Mouse (Mus musculus): ENCODE data around the gene Abcb9. TPM values are rescaled to one million over a fixed set of nuclear protein-coding genes. Genes with fewer than 3 reads are reported as not detected.
"Not testable (repeated sequence)": the region's sequence is repeated elsewhere in the genome, so short reads cannot be mapped to it uniquely, and the experiment has no call there.

The Abcb9 gene
- polyA plus RNA-seq, 1 experiment from 2014 or later = 1.3 TPM

- 78% methylated on average over 13 of the region's 13 CpGs for WGBS
- H3K4me2 ChIP-seq (replicated peaks) = no peak overlapping the region
- H3K27ac ChIP-seq = no peak overlapping the region
- no peaks in the 10 kb centered on the region for H3K27me3 ChIP-seq
- ATAC-seq (ENCODE audit: insufficient number of reproducible peaks, insufficient read depth, low FRiP score, low TSS enrichment) = no peak
- peaks cover 19% of the 10 kb centered on the region; the same call in 1 of the 2 replicates for H3K4me1 ChIP-seq
- no peaks in the 10 kb centered on the region for H3K9me3 ChIP-seq
- no peaks in the 10 kb centered on the region for H3K36me3 ChIP-seq
- H3K4me3 ChIP-seq = no peak overlapping the region
- H3K9ac ChIP-seq = no peak overlapping the region
Observed at GRCm38 (mm10) chr5:124077241-124077640, 18.4 kb downstream of the Abcb9 start.

- Histone ChIP-seq H3K9ac (no peak overlapping the region), H3K4me2 (replicated peaks) (no peak overlapping the region), H3K36me3 (no peaks in the 10 kb centered on the region), H3K27ac (no peak overlapping the region), H3K4me1 (peaks cover 23% of the 10 kb centered on the region; the same call in 1 of the 2 replicates), H3K9me3 (no peaks in the 10 kb centered on the region), H3K4me3 (no peak overlapping the region), H3K27me3 (no peaks in the 10 kb centered on the region)
- no peak for ATAC-seq (ENCODE audit: insufficient number of reproducible peaks, insufficient read depth, low FRiP score, low TSS enrichment)
- 53% methylated on average over 9 of the region's 9 CpGs for WGBS
Observed at GRCm38 (mm10) chr5:124076559-124076958, 19.0 kb downstream of the Abcb9 start.

GRCm38 (mm10) chr5:124075716-124076115 is 19.9 kb downstream of the Abcb9 start:
- no peak overlapping the region for H3K9ac ChIP-seq

GRCm38 (mm10) chr5:124074845-124075307 is 20.7 kb downstream of the Abcb9 start:
- ATAC-seq (ENCODE audit: insufficient number of reproducible peaks, insufficient read depth, low FRiP score, low TSS enrichment) = no peak
- WGBS = 49% methylated on average over 10 of the region's 10 CpGs
- H3K9me3 ChIP-seq = no peaks in the 10 kb centered on the region
- H3K9ac ChIP-seq = no peak overlapping the region
- H3K36me3 ChIP-seq = no peaks in the 10 kb centered on the region
- H3K27ac ChIP-seq = peak overlapping the region; percentile 26; the same call in 1 of the 2 replicates
- no peak overlapping the region for H3K4me2 ChIP-seq (replicated peaks)
- no peaks in the 10 kb centered on the region for H3K27me3 ChIP-seq
- H3K4me1 ChIP-seq = peaks cover 24% of the 10 kb centered on the region; the same call in 1 of the 2 replicates
- no peak overlapping the region for H3K4me3 ChIP-seq

More at GRCm38 (mm10) chr5:124075716-124076115, 19.9 kb downstream of the Abcb9 start:
- Histone ChIP-seq H3K4me2 (replicated peaks) (no peak overlapping the region), H3K36me3 (no peaks in the 10 kb centered on the region), H3K4me3 (no peak overlapping the region), H3K27ac (peak overlapping the region; percentile 26; the same call in 1 of the 2 replicates), H3K4me1 (peaks cover 24% of the 10 kb centered on the region; the same call in 1 of the 2 replicates), H3K27me3 (no peaks in the 10 kb centered on the region), H3K9me3 (no peaks in the 10 kb centered on the region)
- WGBS = 70% methylated on average over 9 of the region's 9 CpGs
- no peak for ATAC-seq (ENCODE audit: insufficient number of reproducible peaks, insufficient read depth, low FRiP score, low TSS enrichment)

- Histone ChIP-seq H3K9ac (no peak overlapping the region), H3K9me3 (no peaks in the 10 kb centered on the region), H3K4me2 (replicated peaks) (no peak overlapping the region), H3K27ac (no peak overlapping the region), H3K4me3 (no peak overlapping the region), H3K4me1 (peaks cover 24% of the 10 kb centered on the region; the same call in 1 of the 2 replicates), H3K27me3 (no peaks in the 10 kb centered on the region), H3K36me3 (no peaks in the 10 kb centered on the region)
- 30% methylated on average over 9 of the region's 9 CpGs for WGBS
- ATAC-seq (ENCODE audit: insufficient number of reproducible peaks, insufficient read depth, low FRiP score, low TSS enrichment) = peak; percentile 16; the same call in 1 of the 2 replicates
Observed at GRCm38 (mm10) chr5:124073682-124074081, 21.9 kb downstream of the Abcb9 start.

DNA sequence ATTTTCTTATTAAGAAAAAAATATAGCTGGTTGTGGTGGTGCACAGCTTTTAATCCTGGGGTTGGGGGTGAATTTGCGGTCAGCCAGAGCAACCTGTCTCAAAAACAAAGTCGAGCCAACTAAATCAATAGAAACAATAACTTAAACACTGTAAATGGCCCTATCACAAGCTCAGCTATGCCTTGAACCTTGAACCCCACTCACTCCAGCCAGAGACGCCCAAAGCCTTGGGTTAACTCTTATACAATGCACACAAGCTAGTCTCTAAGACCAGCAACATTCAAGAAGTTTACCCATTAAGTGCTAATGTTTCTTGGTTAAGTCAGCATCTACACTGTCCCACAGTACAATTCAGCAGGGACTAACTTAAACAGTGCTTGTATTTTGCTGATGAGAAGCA is 25.9 kb downstream of the Abcb9 start:
- no peaks in the 10 kb centered on the region for H3K36me3 ChIP-seq
- H3K27ac ChIP-seq = no peak overlapping the region
- peaks cover 11% of the 10 kb centered on the region; the same call in 1 of the 2 replicates for H3K4me1 ChIP-seq
- H3K9ac ChIP-seq = no peak overlapping the region
- no peaks in the 10 kb centered on the region for H3K9me3 ChIP-seq
- 81% methylated on average over 3 of the region's 3 CpGs for WGBS
- no peak for ATAC-seq (ENCODE audit: insufficient number of reproducible peaks, insufficient read depth, low FRiP score, low TSS enrichment)
- H3K4me2 ChIP-seq (replicated peaks) = no peak overlapping the region
- H3K27me3 ChIP-seq = no peaks in the 10 kb centered on the region
- no peak overlapping the region for H3K4me3 ChIP-seq

DNA sequence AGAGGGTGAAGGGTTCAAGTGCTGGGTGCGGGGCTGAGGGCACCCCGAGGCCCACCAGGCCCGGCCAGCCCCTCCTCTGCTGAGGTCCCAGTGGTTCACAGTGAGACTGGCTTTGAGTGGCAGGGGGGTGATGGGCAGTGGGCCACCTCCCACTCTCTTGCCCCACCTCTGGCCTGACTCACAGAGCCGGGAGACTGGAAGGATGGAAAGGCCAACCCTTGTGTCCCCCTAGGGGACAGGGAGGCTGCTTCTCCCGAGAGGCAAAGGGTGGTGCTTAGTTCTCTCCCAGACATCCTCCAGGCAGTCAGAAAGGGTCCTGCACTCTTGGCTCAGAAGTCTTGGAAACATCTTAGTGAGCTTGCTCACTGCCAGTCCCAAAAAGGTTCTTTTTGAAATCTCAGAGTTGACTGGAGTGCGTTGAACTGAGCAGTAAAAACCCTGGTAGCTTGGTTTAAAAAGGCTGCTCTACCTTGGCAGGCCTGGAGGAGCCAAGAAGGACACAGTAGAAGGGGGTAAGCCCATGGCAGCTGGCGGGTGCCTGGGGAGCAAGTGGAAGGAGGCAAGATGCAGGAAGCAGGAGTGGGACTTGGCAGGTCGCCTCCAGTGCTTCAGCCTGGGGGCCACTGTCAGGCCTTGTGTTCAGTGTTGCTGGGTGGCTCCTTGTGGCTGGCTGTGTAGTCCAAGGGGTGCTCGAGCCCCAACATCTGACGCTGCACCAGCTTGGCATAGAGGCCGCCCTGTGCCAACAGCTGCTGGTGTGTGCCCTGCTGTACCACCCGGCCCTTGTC is 33.4 kb downstream of the Abcb9 start:
- H3K4me3 ChIP-seq = no peak overlapping the region
- no peak overlapping the region for H3K4me2 ChIP-seq (replicated peaks)
- no peaks in the 10 kb centered on the region for H3K27me3 ChIP-seq
- H3K9ac ChIP-seq = no peak overlapping the region
- H3K36me3 ChIP-seq = no peaks in the 10 kb centered on the region
- no peaks in the 10 kb centered on the region for H3K4me1 ChIP-seq
- no peak overlapping the region for H3K27ac ChIP-seq
- H3K9me3 ChIP-seq = no peaks in the 10 kb centered on the region
- no peak for ATAC-seq (ENCODE audit: insufficient number of reproducible peaks, insufficient read depth, low FRiP score, low TSS enrichment)
- 67% methylated on average over 12 of the region's 12 CpGs for WGBS

DNA sequence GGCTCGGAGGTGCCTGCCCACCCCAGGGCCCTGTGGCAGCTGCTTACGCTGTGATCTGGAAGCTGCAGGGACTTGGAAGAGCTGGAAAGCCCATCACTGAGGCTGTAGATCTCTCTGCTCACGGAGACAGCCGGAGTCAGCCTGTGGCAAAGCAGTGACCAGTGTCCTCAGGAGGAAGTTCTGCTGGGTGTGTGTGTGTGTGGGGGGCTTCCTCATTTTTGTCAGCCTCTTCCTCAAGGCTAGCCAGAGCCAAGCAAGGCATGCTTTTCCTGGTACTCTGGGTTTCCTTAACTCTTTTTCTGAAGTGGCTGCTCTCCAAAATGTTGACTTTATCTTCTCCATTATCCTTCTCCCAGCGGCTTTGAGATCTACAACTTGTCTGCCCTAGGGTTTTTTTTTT is 35.9 kb downstream of the Abcb9 start:
- Histone ChIP-seq H3K27me3 (no peaks in the 10 kb centered on the region), H3K9me3 (no peaks in the 10 kb centered on the region), H3K27ac (no peak overlapping the region), H3K4me1 (no peaks in the 10 kb centered on the region), H3K9ac (no peak overlapping the region), H3K36me3 (no peaks in the 10 kb centered on the region), H3K4me2 (replicated peaks) (no peak overlapping the region), H3K4me3 (no peak overlapping the region)
- 67% methylated on average over 5 of the region's 5 CpGs for WGBS
- ATAC-seq (ENCODE audit: insufficient number of reproducible peaks, insufficient read depth, low FRiP score, low TSS enrichment) = no peak

- H3K4me2 ChIP-seq (replicated peaks) = no peak overlapping the region
- H3K4me3 ChIP-seq = no peak overlapping the region
- 78% methylated on average over 7 of the region's 7 CpGs for WGBS
- no peak overlapping the region for H3K9ac ChIP-seq
- no peaks in the 10 kb centered on the region for H3K9me3 ChIP-seq
- no peak overlapping the region for H3K27ac ChIP-seq
- no peaks in the 10 kb centered on the region for H3K36me3 ChIP-seq
- no peaks in the 10 kb centered on the region for H3K4me1 ChIP-seq
- H3K27me3 ChIP-seq = no peaks in the 10 kb centered on the region
- ATAC-seq (ENCODE audit: insufficient number of reproducible peaks, insufficient read depth, low FRiP score, low TSS enrichment) = no peak
Observed at GRCm38 (mm10) chr5:124058749-124059148, 36.8 kb downstream of the Abcb9 start.

GRCm38 (mm10) chr5:124056956-124057355 is 38.6 kb downstream of the Abcb9 start:
- 26% methylated on average over 4 of the region's 4 CpGs for WGBS
- H3K27me3 ChIP-seq = no peaks in the 10 kb centered on the region
- H3K4me1 ChIP-seq = no peaks in the 10 kb centered on the region
- no peaks in the 10 kb centered on the region for H3K9me3 ChIP-seq
- H3K9ac ChIP-seq = no peak overlapping the region
- no peak overlapping the region for H3K4me3 ChIP-seq
- H3K4me2 ChIP-seq (replicated peaks) = no peak overlapping the region
- H3K36me3 ChIP-seq = no peaks in the 10 kb centered on the region
- no peak for ATAC-seq (ENCODE audit: insufficient number of reproducible peaks, insufficient read depth, low FRiP score, low TSS enrichment)
- no peak overlapping the region for H3K27ac ChIP-seq

DNA sequence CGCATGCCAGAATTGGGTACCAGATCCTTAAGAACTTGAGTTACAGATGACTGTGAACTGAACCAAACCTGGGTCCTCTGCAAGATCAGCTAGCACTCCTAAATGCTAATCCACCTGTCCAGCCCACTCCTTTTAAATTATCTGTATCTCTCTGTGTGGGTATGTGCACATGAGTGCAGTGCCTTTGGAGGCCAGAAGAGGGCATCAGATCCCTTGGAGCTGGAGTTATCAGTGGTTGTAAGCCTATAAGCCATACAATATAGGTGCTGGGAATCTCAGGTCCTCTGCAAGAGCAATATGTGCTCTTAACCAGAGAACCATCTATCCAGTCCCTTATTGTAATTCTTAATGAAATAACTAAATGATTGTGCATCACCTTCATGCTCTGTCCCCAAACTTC is 39.4 kb downstream of the Abcb9 start:
- Histone ChIP-seq H3K4me2 (replicated peaks) (no peak overlapping the region), H3K9ac (no peak overlapping the region), H3K36me3 (no peaks in the 10 kb centered on the region), H3K27ac (no peak overlapping the region), H3K27me3 (no peaks in the 10 kb centered on the region), H3K9me3 (no peaks in the 10 kb centered on the region), H3K4me1 (no peaks in the 10 kb centered on the region), H3K4me3 (no peak overlapping the region)
- 100% methylated on average over 1 of the region's 1 CpGs for WGBS
- no peak for ATAC-seq (ENCODE audit: insufficient number of reproducible peaks, insufficient read depth, low FRiP score, low TSS enrichment)

DNA sequence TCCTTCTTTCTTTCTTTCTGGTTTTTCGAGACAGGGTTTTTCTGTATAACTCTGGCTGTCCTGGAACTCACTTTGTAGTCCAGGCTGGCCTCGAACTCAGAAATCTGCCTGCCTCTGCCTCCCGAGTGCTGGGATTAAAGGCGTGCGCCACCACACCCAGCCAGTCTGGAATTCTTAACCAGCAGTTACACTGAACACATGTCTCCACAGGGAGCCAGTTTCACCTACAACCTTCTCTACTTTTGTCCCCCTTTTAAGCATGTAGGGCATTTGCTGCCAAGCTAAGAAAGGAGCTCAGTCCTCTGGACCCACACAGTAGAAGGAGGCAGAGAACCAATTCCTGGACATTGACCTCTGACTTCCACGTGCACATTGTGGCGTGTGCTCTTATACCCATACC is 43.0 kb downstream of the Abcb9 start:
- 80% methylated on average over 7 of the region's 7 CpGs for WGBS
- H3K4me3 ChIP-seq; ATAC-seq (ENCODE audit: insufficient number of reproducible peaks, insufficient read depth, low FRiP score, low TSS enrichment); H3K9ac ChIP-seq; H3K9me3 ChIP-seq; H3K27ac ChIP-seq; H3K36me3 ChIP-seq; H3K27me3 ChIP-seq; H3K4me2 ChIP-seq (replicated peaks): not testable (repeated sequence)
- H3K4me1 ChIP-seq = peaks cover 16% of the 10 kb centered on the region
